Mouse (Mus musculus): ENCODE results near the gene Ccdc115.
"Not testable (repeated sequence)": the region's sequence is repeated elsewhere in the genome, so short reads cannot be mapped to it uniquely, and the experiment has no call there.

Ccdc115 gene

GRCm38 (mm10) chr1:34438381-34439051 is 956 bp downstream of the Ccdc115 start:
- DNase-seq (ENCODE audit: low read depth, low spot score): peak; percentile 14

DNA sequence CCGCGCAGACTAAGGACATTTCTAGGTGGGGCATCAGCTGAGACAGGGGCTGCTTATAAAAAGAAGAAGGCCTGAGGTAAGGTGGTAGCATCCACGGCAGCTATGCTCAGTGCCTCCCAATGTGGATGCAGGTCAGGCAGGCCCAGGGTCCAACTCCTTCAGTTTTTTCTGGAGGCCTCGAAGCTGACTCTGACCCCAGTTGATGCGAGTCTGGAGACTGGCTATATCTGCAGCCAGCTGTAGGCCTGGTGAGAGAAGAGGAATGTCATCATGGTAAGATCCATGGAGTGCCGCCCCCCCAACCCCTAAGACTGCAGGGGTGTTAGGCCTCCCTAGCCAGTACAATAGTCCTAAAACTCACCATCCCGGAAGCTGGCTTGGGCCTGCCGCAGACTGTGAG is 2.1 kb downstream of the Ccdc115 start:
- not testable (repeated sequence) for DNase-seq (ENCODE audit: low read depth, low spot score)

DNA sequence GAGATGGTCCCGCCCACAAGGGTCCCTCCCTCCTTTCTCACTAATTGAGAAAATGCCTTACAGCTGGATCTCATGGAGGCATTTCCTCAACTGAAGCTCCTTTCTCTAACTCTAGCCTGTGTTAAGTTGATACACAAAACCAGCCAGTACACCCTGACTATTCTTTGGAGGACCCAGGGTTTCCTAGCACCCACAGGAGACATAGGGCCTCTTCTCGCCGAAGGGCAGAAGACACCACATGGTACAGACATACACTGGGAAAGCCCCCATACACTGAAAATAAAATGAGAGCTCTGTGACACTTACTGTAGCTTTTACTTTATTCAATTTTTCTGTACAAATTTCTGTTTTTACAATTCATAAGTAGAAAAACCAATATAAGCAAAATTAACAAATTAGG is 3.1 kb downstream of the Ccdc115 start:
- DNase-seq (ENCODE audit: low read depth, low spot score): no peak

DNA sequence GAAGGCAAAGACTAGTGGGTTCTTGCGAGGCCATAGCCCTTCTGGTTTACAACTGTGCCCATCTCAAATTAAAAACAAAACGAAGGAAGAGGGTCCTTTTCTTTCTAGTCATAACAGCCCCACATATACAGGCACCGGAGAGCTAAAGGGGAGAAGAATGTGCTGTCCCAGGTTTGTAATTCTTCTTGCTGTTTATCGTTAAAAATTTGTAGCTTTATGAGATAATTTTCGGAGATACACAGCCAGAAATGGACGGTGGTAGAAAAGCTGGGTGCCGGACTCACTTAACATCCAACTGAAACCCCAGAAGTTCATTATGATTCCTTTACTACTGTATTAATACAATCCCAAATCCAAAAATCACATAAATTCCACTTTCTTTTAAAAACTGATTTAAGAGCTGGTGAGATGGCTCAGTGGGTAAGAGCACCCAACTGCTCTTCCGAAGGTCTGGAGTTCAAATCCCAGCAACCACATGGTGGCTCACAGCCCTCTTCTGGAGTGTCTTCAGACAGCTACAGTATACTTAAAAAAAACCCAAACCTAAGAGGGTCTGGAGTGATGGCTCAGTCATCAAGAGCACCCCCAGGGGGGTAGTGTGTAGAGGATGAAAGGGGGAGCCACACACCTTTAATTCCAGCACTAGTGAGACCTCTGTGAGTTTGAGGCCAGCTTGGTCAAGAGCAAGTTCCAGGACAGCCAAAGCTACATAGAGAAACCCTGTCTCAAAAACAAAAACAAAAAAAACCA is 3.9 kb downstream of the Ccdc115 start:
- no peak for DNase-seq (ENCODE audit: low read depth, low spot score)

DNA sequence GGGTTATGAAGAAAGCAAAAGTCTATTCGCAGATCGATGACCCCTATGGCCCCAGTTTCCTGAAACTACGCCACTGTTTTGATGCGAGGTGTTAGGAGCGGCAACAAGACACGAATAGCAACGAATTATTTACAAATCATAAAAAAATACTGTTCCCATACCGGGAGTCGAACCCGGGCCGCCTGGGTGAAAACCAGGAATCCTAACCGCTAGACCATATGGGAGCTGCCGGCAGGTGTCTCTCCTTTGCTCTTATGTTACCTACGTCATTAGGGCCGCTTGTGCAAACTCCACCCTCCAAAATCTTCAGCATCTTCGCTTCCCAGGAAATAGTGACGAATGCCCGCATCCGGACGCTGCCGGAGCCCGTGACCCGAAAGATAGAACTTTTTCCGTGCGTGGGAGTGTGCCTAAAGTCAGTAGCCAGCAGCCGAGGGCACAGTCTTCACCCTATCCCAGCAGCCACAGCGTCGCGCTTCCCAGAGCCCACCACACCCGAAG is 4.8 kb downstream of the Ccdc115 start:
- peak; percentile 94 for DNase-seq (ENCODE audit: low read depth, low spot score)

- DNase-seq (ENCODE audit: low read depth, low spot score): peak; percentile 70
Observed at GRCm38 (mm10) chr1:34433891-34434521, 5.5 kb downstream of the Ccdc115 start.

DNA sequence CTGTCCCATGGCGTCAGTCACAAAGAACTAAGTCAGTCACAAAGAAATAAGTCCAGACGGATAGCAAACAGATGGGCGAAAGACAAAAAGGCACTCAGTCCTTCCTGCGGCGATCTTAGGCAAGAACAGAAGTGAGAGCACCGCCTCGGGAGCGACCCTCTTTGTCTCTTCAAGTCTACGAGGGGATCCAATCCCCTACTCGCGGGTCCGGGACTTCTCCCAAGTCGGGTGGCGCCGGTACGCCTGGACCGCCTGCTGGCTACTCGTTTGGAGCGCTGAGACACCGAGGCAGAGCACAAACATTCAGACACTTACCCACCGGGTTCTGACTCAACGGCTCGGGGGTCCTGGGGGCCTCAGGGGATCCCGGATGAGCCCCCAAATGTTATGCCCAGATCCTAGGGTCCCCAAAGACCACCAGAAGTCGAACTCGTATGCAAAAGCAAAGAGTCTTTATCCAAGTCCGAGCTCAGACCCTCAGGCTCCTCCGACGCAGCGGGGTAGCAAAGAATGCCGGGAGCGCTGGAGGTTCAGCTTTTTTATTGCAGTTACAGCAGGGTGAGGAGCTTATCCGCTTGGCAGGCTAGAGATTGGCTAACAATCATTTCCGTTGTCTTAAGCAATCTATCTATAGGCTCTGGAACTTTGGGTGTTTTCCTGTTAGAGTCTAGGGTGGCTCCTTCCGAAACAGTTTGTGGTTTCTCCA is 6.5 kb downstream of the Ccdc115 start:
- peak; percentile 68 for DNase-seq (ENCODE audit: low read depth, low spot score)

GRCm38 (mm10) chr1:34432411-34432775 is 7.1 kb downstream of the Ccdc115 start:
- DNase-seq (ENCODE audit: low read depth, low spot score): no peak

GRCm38 (mm10) chr1:34431431-34431830 is 8.0 kb downstream of the Ccdc115 start:
- no peak for DNase-seq (ENCODE audit: low read depth, low spot score)

GRCm38 (mm10) chr1:34430981-34431380 is 8.5 kb downstream of the Ccdc115 start:
- no peak for DNase-seq (ENCODE audit: low read depth, low spot score)

DNA sequence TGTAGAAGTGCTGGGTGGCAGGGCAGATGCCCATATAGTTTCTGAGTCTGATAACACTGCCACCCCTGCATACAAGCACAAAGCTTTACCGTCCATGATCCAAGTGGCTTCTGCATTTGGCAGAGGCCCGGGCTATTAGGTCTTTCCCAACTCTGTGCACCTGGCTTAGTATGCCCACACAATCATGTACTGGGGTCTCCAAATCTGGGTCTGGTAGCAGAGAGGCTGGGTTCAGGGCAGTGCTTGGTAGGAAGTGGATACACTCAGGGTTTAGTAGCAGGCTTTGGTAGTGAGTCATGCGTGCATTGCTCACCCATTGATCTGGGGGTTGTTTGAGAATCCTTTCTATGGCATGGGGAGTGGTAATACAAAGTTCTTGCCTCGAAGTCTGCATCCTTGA is 10.2 kb downstream of the Ccdc115 start:
- no peak for DNase-seq (ENCODE audit: low read depth, low spot score)

GRCm38 (mm10) chr1:34428466-34428865 is 11.0 kb downstream of the Ccdc115 start:
- no peak for DNase-seq (ENCODE audit: low read depth, low spot score)

GRCm38 (mm10) chr1:34399182-34399953 is 40.1 kb downstream of the Ccdc115 start:
- DNase-seq (ENCODE audit: low read depth, low spot score): no peak

GRCm38 (mm10) chr1:34396321-34396720 is 43.2 kb downstream of the Ccdc115 start:
- no peak for DNase-seq (ENCODE audit: low read depth, low spot score)

DNA sequence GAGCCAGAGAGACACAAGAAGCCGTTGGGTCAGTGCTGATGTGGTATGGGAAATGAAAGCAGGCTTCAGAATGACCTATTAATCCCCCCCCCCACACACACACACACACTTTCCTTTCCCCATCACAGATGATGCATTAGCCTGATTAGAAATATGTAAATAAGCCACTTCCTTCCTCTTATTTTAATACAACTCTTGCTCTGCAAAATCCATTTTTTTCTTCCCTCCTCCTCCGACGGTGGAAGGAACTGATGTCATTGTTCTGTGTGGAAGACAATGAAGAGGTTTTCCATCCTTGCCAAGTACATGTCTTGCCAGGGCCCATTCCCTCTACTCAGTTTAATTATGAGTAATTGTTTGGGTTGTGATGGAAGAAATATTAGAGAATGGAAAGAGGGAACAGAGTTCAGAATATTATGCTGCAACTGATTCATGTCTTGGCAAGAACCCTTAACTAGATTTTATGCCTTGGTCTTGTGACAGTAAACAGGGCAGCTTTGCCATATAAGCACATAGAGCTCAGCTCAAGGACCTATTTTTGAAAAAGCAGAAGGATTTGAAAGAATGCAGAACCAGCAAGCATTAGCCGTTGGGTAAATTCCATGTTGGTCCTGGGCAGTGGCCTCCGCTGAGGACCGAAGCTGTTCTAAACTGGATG is 50.1 kb downstream of the Ccdc115 start:
- no peak for DNase-seq (ENCODE audit: low read depth, low spot score)

DNA sequence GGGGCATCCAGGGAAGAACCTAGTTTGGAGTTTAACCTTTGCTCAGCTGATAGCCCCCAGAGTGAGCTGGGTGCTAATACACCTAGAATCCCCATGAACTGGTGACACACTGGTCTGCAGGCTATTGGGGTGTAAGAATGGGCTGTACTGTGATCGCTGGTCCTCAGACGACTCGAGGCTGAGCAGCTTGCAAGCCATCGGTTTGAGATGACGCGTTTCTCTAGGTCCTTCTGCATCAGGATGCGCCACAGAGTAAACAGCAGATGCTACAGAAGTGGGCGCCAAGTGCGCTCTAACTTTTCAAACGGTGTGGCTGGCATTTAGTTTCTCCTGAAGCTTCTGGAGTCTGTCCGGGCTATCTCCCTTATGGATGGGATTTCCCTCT is 50.6 kb downstream of the Ccdc115 start:
- no peak for DNase-seq (ENCODE audit: low read depth, low spot score)

DNA sequence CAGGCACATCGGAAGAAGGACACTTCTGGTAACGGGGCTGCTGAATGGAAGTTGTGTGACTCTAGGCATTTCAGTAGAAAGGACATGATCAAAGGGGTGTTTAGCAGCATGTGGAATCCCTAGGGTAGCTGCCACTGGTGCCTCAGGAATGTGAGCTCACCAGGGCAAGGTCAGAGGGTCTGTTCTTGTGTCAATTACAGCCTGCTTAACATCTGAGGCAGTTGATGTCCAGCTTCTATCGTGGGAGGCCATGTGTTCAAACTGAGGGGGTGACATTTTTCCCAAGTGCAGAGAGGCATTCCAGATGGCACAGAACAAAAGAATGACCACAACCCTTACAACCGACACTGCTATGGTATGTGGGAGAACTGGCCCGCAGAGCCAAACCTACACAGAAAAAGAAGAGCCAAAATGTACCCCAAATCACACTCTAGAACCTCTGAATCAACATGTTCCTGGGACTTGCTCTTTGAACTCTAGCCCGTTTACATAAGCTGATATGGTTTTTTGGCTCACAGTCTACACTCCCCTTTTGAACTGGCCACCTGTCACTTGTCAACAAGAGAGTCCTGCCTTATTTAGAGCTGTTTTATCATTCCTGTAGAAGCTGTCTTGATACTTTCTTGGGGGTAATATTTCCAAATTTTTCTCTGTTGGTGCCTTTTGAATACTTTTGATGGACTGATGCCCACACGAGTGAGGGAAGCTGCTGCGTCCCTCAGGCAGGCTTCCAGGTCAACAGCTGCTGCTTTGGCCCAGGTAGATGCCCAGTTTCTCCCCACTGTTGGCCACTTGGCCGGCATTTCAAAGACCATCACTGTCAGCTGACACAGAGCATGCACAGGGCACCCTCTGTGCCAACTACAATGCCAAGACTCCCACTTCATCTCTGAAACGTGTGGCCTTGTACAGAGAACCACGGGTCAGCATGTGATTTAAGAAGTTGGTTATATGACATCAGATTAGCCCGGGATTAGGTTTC is 51.8 kb downstream of the Ccdc115 start:
- DNase-seq (ENCODE audit: low read depth, low spot score): no peak
